Mouse (Mus musculus) liver, adult 2 months (tissue): Measurements from ENCODE around the gene Fanci.

ENCODE experiments used
- CTCF ChIP-seq: fragments of 200-500 bp; IDR thresholded peaks from 2 replicates; pipeline ENCODE4 v1.5.1; 2011; ENCODE audit warnings: low read depth, low read length, control low read depth
- POLR2A ChIP-seq: fragments of 200-500 bp; IDR thresholded peaks from 2 replicates; pipeline ENCODE4 v1.6.1; 2011; ENCODE audit warnings: low read length, control low read depth; ENCODE audit not compliant: insufficient read depth; ENCODE audit errors: extremely low read depth

GRCm38 (mm10) chr7:79349738-79350386, 41.9 kb upstream of the Fanci start:
- TF ChIP-seq POLR2A = no peak
- peak; percentile 70 for TF ChIP-seq CTCF
